Mouse (Mus musculus) MEL (cell line): ENCODE results near the gene Exoc6b. TPM values are rescaled to one million over a fixed set of nuclear protein-coding genes. Genes with fewer than 3 reads are reported as not detected.
"Not testable (repeated sequence)": the region's sequence is repeated elsewhere in the genome, so short reads cannot be mapped to it uniquely, and the experiment has no call there.

Experiments
- DNase-seq: peaks from one replicate; pipeline ENCODE4 v3.0.0; 2011; ENCODE audit warnings: low read depth, low spot score
- H3K27ac ChIP-seq: 2 replicates; pipeline ENCODE4 v1.5.1; 2012; ENCODE audit warnings: low read depth, mild to moderate bottlenecking, control low read depth, low read length, moderate library complexity; ENCODE audit not compliant: control insufficient read depth
- H3K27me3 ChIP-seq, 2 experiments: fragments of 150-350 bp in 1 of 2; sonication (generic) in 1 of 2; 2 replicates each; pipeline ENCODE4 v1.6.1; 2012; ENCODE audit warnings: low read length in 2 of 2, mild to moderate bottlenecking in 2 of 2, improper control_type of control experiment in 1 of 2, moderate library complexity in 1 of 2; ENCODE audit not compliant: insufficient read depth in 2 of 2, control insufficient read depth in 1 of 2
- H3K36me3 ChIP-seq, 2 experiments: 2 replicates each; pipeline ENCODE4 v1.6.1; 2012 to 2014; ENCODE audit warnings: low read length in 2 of 2, improper control_type of control experiment in 1 of 2, inconsistent platforms in 1 of 2, mild to moderate bottlenecking in 1 of 2; ENCODE audit not compliant: insufficient read depth in 2 of 2, control insufficient read depth in 1 of 2
- H3K4me1 ChIP-seq, 2 experiments: fragments of 150-350 bp in 1 of 2; sonication (generic) in 1 of 2; 2 replicates each; pipeline ENCODE4 v1.6.1; 2012; ENCODE audit warnings: low read length in 2 of 2, improper control_type of control experiment in 1 of 2, mild to moderate bottlenecking in 1 of 2; ENCODE audit not compliant: insufficient read depth in 2 of 2, control insufficient read depth in 1 of 2
- H3K4me3 ChIP-seq, 2 experiments: fragments of 150-350 bp in 1 of 2; sonication (generic) in 1 of 2; 2 replicates each; pipeline ENCODE4 v1.5.1; 2012; ENCODE audit warnings: low read depth in 2 of 2, low read length in 2 of 2, mild to moderate bottlenecking in 2 of 2, moderate library complexity in 2 of 2, control low read depth in 1 of 2, improper control_type of control experiment in 1 of 2; ENCODE audit not compliant: control insufficient read depth in 1 of 2, insufficient read depth in 1 of 2
- H3K79me2 ChIP-seq: 2 replicates; pipeline ENCODE4 v1.6.1; 2012; ENCODE audit warnings: mild to moderate bottlenecking, low read length, moderate library complexity; ENCODE audit not compliant: control insufficient read depth, poor library complexity, insufficient read depth
- H3K9ac ChIP-seq: 2 replicates; pipeline ENCODE4 v1.6.1; 2012; ENCODE audit warnings: low read depth, mild to moderate bottlenecking, control low read depth, low read length, moderate library complexity; ENCODE audit not compliant: control insufficient read depth, poor library complexity, severe bottlenecking
- H3K9me3 ChIP-seq: fragments of 150-350 bp; sonication (generic); replicated peaks from 2 replicates; pipeline ENCODE4 v1.6.1; 2012; ENCODE audit warnings: mild to moderate bottlenecking, low read length, improper control_type of control experiment, moderate library complexity; ENCODE audit not compliant: insufficient read depth
- CTCF ChIP-seq, 3 experiments: IDR thresholded peaks in 2 of 3; conservative IDR thresholded peaks in 1 of 3; 2 replicates each; pipeline ENCODE4 v1.5.1; 2011 to 2012; ENCODE audit warnings: low read length in 3 of 3, low read depth in 2 of 3, mild to moderate bottlenecking in 2 of 3, improper control_type of control experiment in 1 of 3, inconsistent platforms in 1 of 3, mixed read lengths in 1 of 3, moderate library complexity in 1 of 3; ENCODE audit not compliant: control insufficient read depth in 1 of 3, insufficient read depth in 1 of 3, poor library complexity in 1 of 3, severe bottlenecking in 1 of 3
- ETS1 ChIP-seq: IDR thresholded peaks from 2 replicates; pipeline ENCODE4 v1.6.1; 2012; ENCODE audit warnings: low read depth, mild to moderate bottlenecking, inconsistent platforms, low read length, improper control_type of control experiment, moderate library complexity
- GATA1 ChIP-seq: IDR thresholded peaks from 2 replicates; pipeline ENCODE4 v1.6.1; 2011; ENCODE audit warnings: low read depth, low read length, improper control_type of control experiment
- HCFC1 ChIP-seq: IDR thresholded peaks from 2 replicates; pipeline ENCODE4 v1.6.1; 2012; ENCODE audit warnings: low read depth, mild to moderate bottlenecking, inconsistent platforms, low read length, improper control_type of control experiment, moderate library complexity
- JUND ChIP-seq: IDR thresholded peaks from 2 replicates; pipeline ENCODE4 v1.6.1; 2011; ENCODE audit warnings: low read depth, mild to moderate bottlenecking, improper control_type of control experiment, low read length
- RAD21 ChIP-seq: IDR thresholded peaks from 2 replicates; pipeline ENCODE4 v1.6.1; 2011; ENCODE audit warnings: mild to moderate bottlenecking, low read depth, low read length, improper control_type of control experiment
- SMC3 ChIP-seq: IDR thresholded peaks from 2 replicates; pipeline ENCODE4 v1.6.1; 2011; ENCODE audit warnings: low read depth, low read length, improper control_type of control experiment
- TCF12 ChIP-seq: IDR thresholded peaks from 2 replicates; pipeline ENCODE4 v1.6.1; 2014; ENCODE audit warnings: low read depth, mild to moderate bottlenecking, inconsistent platforms, low read length, improper control_type of control experiment, moderate library complexity
- USF1 ChIP-seq: IDR thresholded peaks from 2 replicates; pipeline ENCODE4 v1.6.1; 2014; ENCODE audit warnings: low read depth, mild to moderate bottlenecking, inconsistent platforms, low read length, improper control_type of control experiment, moderate library complexity
- ZMIZ1 ChIP-seq: IDR thresholded peaks from 2 replicates; pipeline ENCODE4 v1.6.1; 2012; ENCODE audit warnings: low read depth, mild to moderate bottlenecking, inconsistent platforms, low read length, improper control_type of control experiment, moderate library complexity
- ZNF384 ChIP-seq: IDR thresholded peaks from 2 replicates; pipeline ENCODE4 v1.6.1; 2012; ENCODE audit warnings: low read depth, mild to moderate bottlenecking, inconsistent platforms, low read length, improper control_type of control experiment
- polyA plus RNA-seq, 2 experiments: library from polyadenylated mRNA; stranded (reverse) in 1 of 2; unstranded in 1 of 2; fragments of >175 nt in 1 of 2; fragments of >200 nt in 1 of 2; gene quantifications; 2 replicates each; pipeline versions ENCODE4 v1.2.1 to v1.2.4; 2012; ENCODE audit warnings: low replicate concordance in 2 of 2, low read depth in 1 of 2; ENCODE audit not compliant: insufficient read length in 2 of 2, insufficient read depth in 1 of 2, missing spikeins in 1 of 2
- total RNA-seq: library from RNA; depleted of rRNA; stranded (reverse); fragments of 300-350 nt; gene quantifications from 2 replicates; pipeline ENCODE4 v1.2.3, GENCODE M21; 2012

Exoc6b gene
- total and polyA plus RNA-seq, 3 experiments, result 3.4 to 6.5 TPM; not detected in 1

- H3K79me2 ChIP-seq, result no peaks in the 10 kb centered on the region
- peaks cover 6 to 8% of the 10 kb centered on the region in 2 experiments; a peak in 3 of 4 replicates for H3K27me3 ChIP-seq
- H3K27ac ChIP-seq, result no peak overlapping the region
- H3K4me3 ChIP-seq, result no peak overlapping the region
- H3K9ac ChIP-seq, result no peak overlapping the region
- no peaks in the 10 kb centered on the region for H3K36me3 ChIP-seq
- TF ChIP-seq RAD21, result no peak
- TF ChIP-seq ZMIZ1, result no peak
- TF ChIP-seq HCFC1, result no peak
- TF ChIP-seq SMC3, result no peak
- TF ChIP-seq GATA1, result no peak
- H3K9me3 ChIP-seq, result no peaks in the 10 kb centered on the region
- H3K4me1 ChIP-seq, result no peaks in the 10 kb centered on the region
- DNase-seq, result no peak
Observed at GRCm38 (mm10) chr6:85087425-85087824, 18.1 kb upstream of the Exoc6b start.

- Histone ChIP-seq H3K4me3 (no peak overlapping the region), H3K27ac (no peak overlapping the region), H3K9ac (no peak overlapping the region), H3K27me3 (peaks cover 6 to 8% of the 10 kb centered on the region in 2 experiments; a peak in 3 of 4 replicates), H3K9me3 (no peaks in the 10 kb centered on the region), H3K4me1 (no peaks in the 10 kb centered on the region), H3K79me2 (no peaks in the 10 kb centered on the region), H3K36me3 (no peaks in the 10 kb centered on the region)
- TF ChIP-seq USF1 (no peak), CTCF (IDR thresholded peaks at IDR 0.05 in 2 of 3, conservative IDR thresholded peaks at IDR 0.05 in 1 of 3; ENCODE audit: control insufficient read depth in 1 of 3, insufficient read depth in 1 of 3, low read depth in 2 of 3, low read length in 3 of 3, poor library complexity in 1 of 3, severe bottlenecking in 1 of 3) (no peak), SMC3 (no peak), ETS1 (no peak), TCF12 (no peak), JUND (no peak), ZNF384 (no peak)
- DNase-seq, result no peak
Observed at GRCm38 (mm10) chr6:85086645-85087044, 17.3 kb upstream of the Exoc6b start.

DNA sequence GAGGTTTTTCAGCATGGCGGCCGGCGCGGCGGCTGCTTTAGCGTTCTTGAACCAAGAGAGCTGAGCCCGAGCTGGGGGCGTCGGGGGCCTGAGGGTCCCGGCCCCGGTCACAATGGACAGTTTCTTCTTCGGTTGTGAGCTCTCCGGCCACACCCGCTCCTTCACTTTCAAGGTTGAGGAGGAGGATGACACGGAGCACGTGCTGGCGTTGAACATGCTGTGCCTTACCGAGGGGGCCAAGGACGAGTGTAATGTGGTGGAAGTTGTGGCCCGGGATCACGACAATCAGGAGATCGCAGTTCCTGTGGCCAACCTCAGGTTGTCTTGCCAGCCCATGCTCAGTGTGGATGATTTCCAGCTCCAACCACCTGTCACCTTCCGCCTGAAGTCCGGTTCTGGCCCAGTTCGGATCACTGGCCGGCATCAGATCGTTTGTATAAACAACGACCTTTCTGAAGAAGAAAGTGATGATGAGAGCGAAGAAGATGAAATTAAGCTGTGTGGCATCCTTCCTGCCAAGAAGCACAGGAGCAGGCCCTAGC lies 6.9 kb upstream of the Exoc6b start:
- not testable (repeated sequence) for DNase-seq, H3K4me1 ChIP-seq, H3K9me3 ChIP-seq, H3K4me3 ChIP-seq, H3K27me3 ChIP-seq, H3K36me3 ChIP-seq, H3K79me2 ChIP-seq, H3K27ac ChIP-seq, H3K9ac ChIP-seq
